Mouse (Mus musculus) erythroblast, embryonic 14.5 days (primary cell): ENCODE measurements around the gene Pcf11. TPM values are rescaled to one million over a fixed set of nuclear protein-coding genes. Genes with fewer than 3 reads are reported as not detected.
A peak's percentile ranks its signal among the peaks of the same experiment; 100 is the strongest.

Experiments
- H3K27me3 ChIP-seq: 2 replicates; pipeline ENCODE4 v1.6.1; 2012; ENCODE audit warnings: inconsistent platforms; ENCODE audit not compliant: control insufficient read depth
- H3K36me3 ChIP-seq: 2 replicates; pipeline ENCODE4 v1.6.1; 2012; ENCODE audit warnings: mild to moderate bottlenecking, inconsistent platforms; ENCODE audit not compliant: control insufficient read depth
- H3K4me1 ChIP-seq: 2 replicates; pipeline ENCODE4 v1.6.1; 2012; ENCODE audit warnings: inconsistent platforms; ENCODE audit not compliant: control insufficient read depth
- H3K4me3 ChIP-seq: replicated peaks from 2 replicates; pipeline ENCODE3; 2012; ENCODE audit warnings: moderate library complexity, mild to moderate bottlenecking, inconsistent platforms
- H3K9me3 ChIP-seq: 2 replicates; pipeline ENCODE4 v1.6.1; 2012; ENCODE audit warnings: low read length, inconsistent platforms, mixed read lengths; ENCODE audit not compliant: control insufficient read depth
- GATA1 ChIP-seq: IDR thresholded peaks from 2 replicates; pipeline ENCODE4 v1.6.1; 2012; ENCODE audit warnings: low read length, inconsistent platforms, mixed read lengths
- TAL1 ChIP-seq: IDR thresholded peaks from 3 replicates; pipeline ENCODE4 v1.6.1; 2012; ENCODE audit warnings: low read length, inconsistent platforms, mixed read lengths
- polyA plus RNA-seq: library from polyadenylated mRNA; stranded (reverse); fragments of >175 nt; gene quantifications from 2 replicates; pipeline ENCODE4 v1.2.3, GENCODE M21; 2012

Pcf11 gene
- polyA plus RNA-seq, 1 experiment: 6.1 TPM

DNA sequence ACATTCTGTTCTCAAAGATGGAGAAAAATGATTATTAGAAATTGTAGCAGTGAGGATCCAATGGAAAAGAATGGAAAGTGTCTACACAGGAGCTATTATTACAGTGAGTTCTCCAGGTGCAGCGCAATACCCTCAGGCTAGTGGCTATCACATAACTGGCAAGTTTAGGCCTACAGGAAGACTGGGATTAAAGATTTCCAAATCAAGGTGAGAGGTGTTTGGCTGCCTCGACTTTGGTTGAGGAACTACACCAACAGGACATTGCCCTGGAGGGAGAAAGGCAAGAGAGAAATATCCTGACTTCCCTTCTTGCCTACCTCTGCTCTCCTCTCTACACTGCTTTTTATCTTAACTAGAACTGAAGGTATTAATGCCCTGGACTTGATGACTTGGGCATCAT, 19.4 kb upstream of the Pcf11 start:
- Histone ChIP-seq H3K4me1 (no peaks in the 10 kb centered on the region), H3K27me3 (no peaks in the 10 kb centered on the region; the same call in 1 of the 2 replicates), H3K4me3 (no peak overlapping the region), H3K9me3 (no peaks in the 10 kb centered on the region), H3K36me3 (no peaks in the 10 kb centered on the region)
- no peak for TF ChIP-seq GATA1
- TF ChIP-seq TAL1: no peak

- TF ChIP-seq TAL1 (no peak), GATA1 (no peak)
- Histone ChIP-seq H3K9me3 (no peaks in the 10 kb centered on the region), H3K36me3 (no peaks in the 10 kb centered on the region), H3K4me3 (no peak overlapping the region), H3K4me1 (no peaks in the 10 kb centered on the region), H3K27me3 (no peaks in the 10 kb centered on the region; the same call in 1 of the 2 replicates)
Observed at GRCm38 (mm10) chr7:92688299-92688669, 18.6 kb upstream of the Pcf11 start.

DNA sequence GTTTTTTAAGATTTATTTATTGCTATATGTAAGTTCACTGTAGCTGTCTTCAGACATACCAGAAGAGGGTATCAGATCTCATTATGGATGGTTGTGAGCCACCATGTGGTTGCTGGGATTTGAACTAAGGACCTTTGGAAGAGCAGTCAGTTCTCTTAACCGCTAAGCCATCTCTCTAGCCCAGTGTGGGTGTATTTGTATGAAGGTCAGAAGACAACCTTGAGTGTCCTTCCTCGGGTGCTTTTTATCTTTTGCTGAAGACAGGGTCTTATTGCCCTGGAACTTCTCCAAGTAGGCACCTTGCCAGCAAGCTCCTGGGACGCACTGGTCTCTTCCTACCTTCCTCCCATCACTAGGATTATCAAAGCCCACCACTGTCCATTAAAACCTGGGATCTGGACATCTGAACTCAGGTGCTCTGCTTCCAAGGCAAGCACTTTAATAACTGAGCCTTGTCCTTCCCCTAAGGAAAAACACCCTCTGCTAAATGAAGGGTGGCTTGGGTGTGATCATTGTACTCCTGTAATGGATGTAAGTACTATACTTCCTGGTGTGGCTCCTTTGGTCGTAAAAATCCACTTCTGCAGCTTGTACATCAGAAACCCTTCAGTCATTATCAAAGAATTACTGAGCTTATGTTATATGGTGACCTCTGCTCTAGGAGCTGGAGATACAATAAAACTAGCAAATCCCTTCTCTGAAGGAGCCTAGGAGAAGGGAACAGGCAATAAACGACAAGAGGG, 18.0 kb upstream of the Pcf11 start:
- H3K9me3 ChIP-seq: no peaks in the 10 kb centered on the region
- no peaks in the 10 kb centered on the region for H3K36me3 ChIP-seq
- H3K4me3 ChIP-seq: no peak overlapping the region
- H3K4me1 ChIP-seq: no peaks in the 10 kb centered on the region
- H3K27me3 ChIP-seq: peaks cover 2% of the 10 kb centered on the region; the same call in 1 of the 2 replicates
- TF ChIP-seq TAL1 (no peak), GATA1 (no peak)

- H3K9me3 ChIP-seq: no peaks in the 10 kb centered on the region
- H3K4me1 ChIP-seq: peaks cover 2% of the 10 kb centered on the region; the same call in 1 of the 2 replicates
- H3K27me3 ChIP-seq: peaks cover 4% of the 10 kb centered on the region
- H3K4me3 ChIP-seq: no peak overlapping the region
- TF ChIP-seq GATA1 (no peak), TAL1 (no peak)
- H3K36me3 ChIP-seq: no peaks in the 10 kb centered on the region
Observed at GRCm38 (mm10) chr7:92677346-92677745, 7.6 kb upstream of the Pcf11 start.

DNA sequence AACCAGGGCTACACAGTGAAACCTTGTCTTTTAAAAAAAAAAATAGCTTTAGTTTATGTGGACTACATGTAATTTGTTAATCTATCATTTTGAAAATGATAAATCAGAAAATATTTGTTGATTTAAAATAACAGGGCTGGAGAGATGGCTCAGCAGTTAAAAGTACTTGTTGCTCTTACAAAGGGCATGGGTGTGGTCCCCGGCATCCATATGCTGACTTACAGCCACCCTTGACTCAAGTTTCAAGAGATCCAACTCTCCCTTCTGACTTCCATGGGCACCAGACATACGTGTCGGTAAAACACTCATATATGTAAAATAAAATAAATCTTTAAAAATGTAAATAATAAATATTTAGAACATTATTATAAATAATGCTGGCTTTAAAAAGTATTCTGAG, 5.4 kb upstream of the Pcf11 start:
- peaks cover 12% of the 10 kb centered on the region for H3K4me1 ChIP-seq
- no peaks in the 10 kb centered on the region for H3K36me3 ChIP-seq
- no peak overlapping the region for H3K4me3 ChIP-seq
- no peak for TF ChIP-seq TAL1
- no peak for TF ChIP-seq GATA1
- no peaks in the 10 kb centered on the region for H3K27me3 ChIP-seq
- no peaks in the 10 kb centered on the region for H3K9me3 ChIP-seq

- H3K9me3 ChIP-seq: no peaks in the 10 kb centered on the region
- peak overlapping the region; percentile 74 for H3K4me3 ChIP-seq
- H3K4me1 ChIP-seq: peaks cover 36% of the 10 kb centered on the region
- H3K36me3 ChIP-seq: peaks cover 43% of the 10 kb centered on the region
- H3K27me3 ChIP-seq: no peaks in the 10 kb centered on the region
- no peak for TF ChIP-seq GATA1
- no peak for TF ChIP-seq TAL1
Observed at GRCm38 (mm10) chr7:92668791-92669506, 785 bp downstream of the Pcf11 start.

DNA sequence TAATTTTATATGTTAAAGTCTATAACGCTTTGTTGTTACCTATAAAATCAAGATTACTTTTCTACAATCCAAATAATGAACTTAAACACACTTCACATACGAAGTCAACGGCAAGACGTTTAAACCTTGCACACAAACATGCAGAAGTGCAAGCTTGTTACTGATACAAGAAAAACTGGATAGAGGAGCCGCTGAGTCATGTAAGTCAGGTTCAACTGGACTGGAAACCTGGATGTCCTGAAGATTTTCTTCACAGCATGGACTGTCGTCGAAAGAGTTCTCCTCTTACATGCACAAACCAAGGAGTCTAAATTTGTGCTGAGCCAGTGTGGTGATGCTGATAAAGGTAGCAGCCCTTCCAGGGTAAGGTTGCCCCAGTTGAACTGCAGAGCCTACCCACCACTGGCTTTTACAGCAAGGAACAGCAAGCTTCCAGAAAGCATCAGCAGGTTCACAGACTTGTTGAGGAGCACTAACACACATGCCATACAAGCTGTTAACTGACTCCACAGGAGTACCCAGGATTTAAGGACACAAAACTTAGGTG, 3.4 kb downstream of the Pcf11 start:
- Histone ChIP-seq H3K36me3 (peaks cover 69% of the 10 kb centered on the region), H3K4me3 (peak overlapping the region; percentile 74), H3K9me3 (no peaks in the 10 kb centered on the region), H3K4me1 (peaks cover 36% of the 10 kb centered on the region), H3K27me3 (no peaks in the 10 kb centered on the region)
- no peak for TF ChIP-seq GATA1

DNA sequence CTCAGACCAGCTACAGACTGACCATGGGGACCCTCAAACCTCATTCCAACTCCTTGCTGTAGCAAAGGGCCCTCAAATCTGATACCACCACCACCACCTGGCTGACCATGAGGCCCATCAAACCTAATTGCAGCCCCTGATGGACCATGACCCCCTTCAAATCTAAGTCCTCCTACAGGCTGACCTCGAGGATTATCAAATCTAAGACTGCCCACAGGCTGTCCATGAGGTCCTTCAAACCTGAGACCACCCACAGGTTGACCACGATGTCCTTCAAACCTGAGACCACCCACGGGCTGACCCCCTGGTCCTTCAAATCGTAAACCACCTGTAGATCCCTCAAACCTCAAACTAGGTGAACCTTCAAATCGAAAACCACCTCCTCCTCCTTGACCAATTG, 11.7 kb downstream of the Pcf11 start:
- no peak overlapping the region for H3K4me3 ChIP-seq
- H3K9me3 ChIP-seq: no peaks in the 10 kb centered on the region
- peaks cover 2% of the 10 kb centered on the region; the same call in 1 of the 2 replicates for H3K4me1 ChIP-seq
- peaks cover 90% of the 10 kb centered on the region for H3K36me3 ChIP-seq
- no peaks in the 10 kb centered on the region for H3K27me3 ChIP-seq
- TF ChIP-seq TAL1 (no peak), GATA1 (no peak)

DNA sequence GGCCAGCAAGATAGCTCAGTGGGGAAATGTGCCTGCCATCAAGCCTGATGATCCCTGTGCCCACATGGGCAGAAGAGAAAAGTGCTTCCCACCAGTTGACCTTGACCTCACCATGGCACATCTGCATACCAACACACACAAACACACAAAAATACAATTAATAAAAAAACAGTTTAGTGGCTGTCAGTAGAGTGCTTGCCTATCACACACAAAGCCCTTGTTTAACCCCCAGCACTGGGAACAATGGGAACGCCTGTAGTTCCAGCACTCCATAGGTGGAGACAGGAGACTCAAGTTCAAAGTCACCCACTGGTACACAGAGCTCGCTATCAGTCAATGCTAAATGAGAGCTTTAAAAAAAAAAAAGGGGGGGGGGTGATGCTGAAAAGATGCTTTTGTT, 13.3 kb downstream of the Pcf11 start:
- Histone ChIP-seq H3K4me3 (no peak overlapping the region), H3K4me1 (peaks cover 2% of the 10 kb centered on the region; the same call in 1 of the 2 replicates), H3K9me3 (no peaks in the 10 kb centered on the region), H3K36me3 (peaks cover 89% of the 10 kb centered on the region), H3K27me3 (no peaks in the 10 kb centered on the region)
- TF ChIP-seq GATA1 (no peak), TAL1 (no peak)
